Mouse (Mus musculus) embryo, embryonic 11.5 days (tissue): ENCODE data around the gene Btn1a1.

Source experiments
- DNase-seq: peaks from one replicate; pipeline ENCODE4 v3.0.0-alpha.2; 2012; ENCODE audit warnings: low read depth, low spot score

The Btn1a1 gene

GRCm38 (mm10) chr13:23423286-23424051 is 42.2 kb downstream of the Btn1a1 start, which contains the start of gene Abt1:
TSS of gene Abt1 (minus strand) at chr13:23423866.
- peak; percentile 95 for DNase-seq

GRCm38 (mm10) chr13:23422351-23422750 is 43.4 kb downstream of the Btn1a1 start:
- DNase-seq = no peak

- DNase-seq = no peak
Measured at GRCm38 (mm10) chr13:23412630-23413521, 52.8 kb downstream of the Btn1a1 start.

GRCm38 (mm10) chr13:23412211-23412629 is 53.5 kb downstream of the Btn1a1 start:
- DNase-seq = no peak

- no peak for DNase-seq
Measured at GRCm38 (mm10) chr13:23411311-23412210, 54.1 kb downstream of the Btn1a1 start.

- no peak for DNase-seq
Measured at GRCm38 (mm10) chr13:23410632-23411031, 55.1 kb downstream of the Btn1a1 start.
